12 mouse cellular contexts compared by ENCODE assay signal in genomic region chr14:8176251-8176650, GRCm38 (mm10). TPM values are rescaled to one million over a fixed set of nuclear protein-coding genes. Genes with fewer than 3 reads are reported as not detected.
DNase-seq lines count a peak whose midpoint lies in the region; ATAC-seq and TF ChIP-seq lines count a peak whose summit lies in the region.
"Had no signal": no experiment of that assay in that cellular context is flagged by ENCODE, and none has a peak within 500 bp of the region (broad histone marks: within the 10 kb centered on the region; RNA-seq: fewer than 3 reads in every experiment).

No protein-coding gene starts in this region.

- 0 out of 2 replicates have a peak, but pooled peaks cover 6% of the 10 kb centered on the region for H3K4me1 ChIP-seq in kidney, postnatal 0 days (replicated peaks; ENCODE audit: insufficient read depth, low read length)

- H3K9ac ChIP-seq in kidney, postnatal 0 days (ENCODE audit: low read depth, low read length), result no peak overlapping the region
- H3K9ac ChIP-seq: heart, embryonic 12.5 days; hindbrain, embryonic 15.5 days had no signal

- no peak overlapping the region for H3K27ac ChIP-seq in kidney, postnatal 0 days
- H3K27ac ChIP-seq: hindbrain, embryonic 15.5 days had no signal

- TF ChIP-seq CTCF in kidney, postnatal 0 days (IDR thresholded peaks at IDR 0.05; ENCODE audit: low read depth), result no peak

- no peak for ATAC-seq in kidney, postnatal 0 days (replicated peaks; ENCODE audit: low FRiP score, low read depth)

- DNase-seq in kidney, postnatal 0 days (ENCODE audit: low spot score), result peak; percentile 21
- DNase-seq in kidney, adult 11 months, result no peak
- DNase-seq in A20 (ENCODE audit: low read depth, low spot score) (peak; percentile 56), NIH3T3 (ENCODE audit: low read depth) (peak; percentile 55)
- DNase-seq in large intestine, adult 2 months (ENCODE audit: low read depth, low spot score), result peak; percentile 32
- DNase-seq in frontal cortex, postnatal 10 days (ENCODE audit: low spot score in 2 of 2), result no peak
- DNase-seq in heart, adult 11 months, result no peak
- DNase-seq: cerebellum, adult 9-10 months; thymus, postnatal 36 days had no signal

- H3K4me2 ChIP-seq in kidney, postnatal 0 days (ENCODE audit: low read length), result no peak overlapping the region
- H3K4me2 ChIP-seq: heart, embryonic 12.5 days; hindbrain, embryonic 15.5 days had no signal

- H3K9me3 ChIP-seq in kidney, postnatal 0 days (replicated peaks; ENCODE audit: low read length), result no peaks in the 10 kb centered on the region
- H3K9me3 ChIP-seq: G1E; heart, embryonic 12.5 days; hindbrain, embryonic 15.5 days had no signal

- H3K27me3 ChIP-seq in kidney, postnatal 0 days (ENCODE audit: insufficient read depth, low read length), result no peaks in the 10 kb centered on the region
- H3K27me3 ChIP-seq: heart, embryonic 12.5 days; hindbrain, embryonic 15.5 days had no signal

- no peak overlapping the region for H3K4me3 ChIP-seq in kidney, postnatal 0 days (replicated peaks; ENCODE audit: low read depth, low read length)
- H3K4me3 ChIP-seq: heart, embryonic 12.5 days; hindbrain, embryonic 15.5 days had no signal

- WGBS in kidney, postnatal 0 days, result 44% methylated on average over 5 of the region's 5 CpGs
- WGBS in large intestine, adult 2 months, result 17% methylated on average over 5 of the region's 5 CpGs

- H3K36me3 ChIP-seq in kidney, postnatal 0 days (ENCODE audit: insufficient read depth, low read length), result no peaks in the 10 kb centered on the region
- H3K36me3 ChIP-seq: heart, embryonic 12.5 days; hindbrain, embryonic 15.5 days had no signal

RNA-seq across cellular contexts. Expression of gene Pdhb, which starts 3.4 kb away (rescaled TPM):
- polyA plus RNA-seq in kidney, postnatal 0 days (2015; fragmentation: Nextera tagmentation; extraction: Ambion mirVana), result 318 and 322 TPM in 2 replicates
- polyA plus RNA-seq in large intestine, adult 2 months (2012; rRNA removed), result 49.9 and 54.7 TPM in 2 replicates

RNA-seq across cellular contexts. Expression of gene Kctd6, which starts 37.7 kb away (rescaled TPM):
- polyA plus RNA-seq in kidney, postnatal 0 days (2015; fragmentation: Nextera tagmentation; extraction: Ambion mirVana), result 30.2 and 34.1 TPM in 2 replicates
- 6.5 and 7.4 TPM in 2 replicates for polyA plus RNA-seq in large intestine, adult 2 months (2012; rRNA removed)

Comparison
In these comparisons a context has a peak if more than half of its experiments do, and no peak if none do; other contexts are left out.
1. DNase-seq: peak in kidney, postnatal 0 days (single experiment), A20 (single experiment), NIH3T3 (single experiment) and large intestine, adult 2 months (single experiment); none in kidney, adult 11 months (single experiment), frontal cortex, postnatal 10 days (0 of 2) and heart, adult 11 months (single experiment).